Mouse (Mus musculus) stomach, embryonic 14.5 days (tissue): ENCODE measurements at regions not wholly inside any gene's neighbourhood (a gene's known extent, or its start where the extent isn't known, plus 50 kb on each side); places are given as distances from the start of the nearest gene placed in this dataset.

Source experiments
- ATAC-seq: fragments of 200-750 bp; cut with Nextera tagmentation; 2 replicates; pipeline ENCODE4 v1.8.0; 2017; ENCODE audit warnings: low read depth, moderate TSS enrichment; ENCODE audit not compliant: insufficient number of reproducible peaks, insufficient read depth, low FRiP score
- H3K27ac ChIP-seq: fragments of 300-500 bp; sonication (generic); 2 replicates; pipeline ENCODE4 v1.5.1; 2014; ENCODE audit warnings: mild to moderate bottlenecking, low read length, moderate library complexity, mixed read lengths
- H3K27me3 ChIP-seq: fragments of 300-500 bp; sonication (generic); 2 replicates; pipeline ENCODE4 v1.6.1; 2014; ENCODE audit warnings: low read length, control low read depth, mixed read lengths; ENCODE audit not compliant: control insufficient read depth, insufficient read depth
- H3K36me3 ChIP-seq: fragments of 300-500 bp; sonication (generic); 2 replicates; pipeline ENCODE4 v1.6.1; 2014; ENCODE audit warnings: mild to moderate bottlenecking, control low read depth, low read length, moderate library complexity, mixed read lengths; ENCODE audit not compliant: control insufficient read depth, insufficient read depth
- H3K4me1 ChIP-seq: fragments of 300-500 bp; sonication (generic); 2 replicates; pipeline ENCODE4 v1.6.1; 2014; ENCODE audit warnings: low read length, control low read depth, mixed read lengths; ENCODE audit not compliant: control insufficient read depth, insufficient read depth
- H3K4me2 ChIP-seq: fragments of 300-500 bp; sonication (generic); replicated peaks from 2 replicates; pipeline ENCODE4 v1.6.1; 2014; ENCODE audit warnings: low read depth, low read length, control low read depth
- H3K4me3 ChIP-seq: fragments of 300-500 bp; sonication (generic); 2 replicates; pipeline ENCODE4 v1.5.1; 2014; ENCODE audit warnings: low read depth, low read length, control low read depth
- H3K9ac ChIP-seq: fragments of 300-500 bp; sonication (generic); replicated peaks from 2 replicates; pipeline ENCODE4 v1.6.1; 2014; ENCODE audit warnings: low read depth, mild to moderate bottlenecking, control low read depth, low read length, moderate library complexity, mixed read lengths
- H3K9me3 ChIP-seq: fragments of 300-500 bp; sonication (generic); 2 replicates; pipeline ENCODE4 v1.6.1; 2016; ENCODE audit warnings: low read depth, low read length, control low read depth; ENCODE audit not compliant: control insufficient read depth
- WGBS: fragments of 180-500 bp; shearing (Covaris S2); extraction: QIAGEN DNeasy Blood & Tissue Kit; methylation state at CpG from one replicate; pipeline ENCODE4 v1.1.7; 2014; 5-methylcytosine and 5-hydroxymethylcytosine counted together

GRCm38 (mm10) chr15:93656713-93657112 is 61.0 kb upstream of the Prickle1 start:
- ATAC-seq: no peak
- no peak overlapping the region for H3K9ac ChIP-seq
- 47% methylated on average over 6 of the region's 6 CpGs for WGBS

GRCm38 (mm10) chr15:93655743-93656142 is 60.1 kb upstream of the Prickle1 start:
- 86% methylated on average over 6 of the region's 6 CpGs for WGBS
- no peak overlapping the region for H3K4me3 ChIP-seq
- no peaks in the 10 kb centered on the region for H3K36me3 ChIP-seq
- no peaks in the 10 kb centered on the region for H3K9me3 ChIP-seq
- no peak overlapping the region for H3K4me2 ChIP-seq
- no peak overlapping the region for H3K9ac ChIP-seq
- no peak for ATAC-seq
- no peak overlapping the region for H3K27ac ChIP-seq
- H3K4me1 ChIP-seq: 0 out of 2 replicates have a peak, but pooled peaks cover 7% of the 10 kb centered on the region
- H3K27me3 ChIP-seq: no peaks in the 10 kb centered on the region

More at GRCm38 (mm10) chr15:93656713-93657112, 61.0 kb upstream of the Prickle1 start:
- no peaks in the 10 kb centered on the region for H3K36me3 ChIP-seq
- no peak overlapping the region for H3K27ac ChIP-seq
- no peak overlapping the region for H3K4me3 ChIP-seq
- H3K4me1 ChIP-seq: 0 out of 2 replicates have a peak, but pooled peaks cover 7% of the 10 kb centered on the region
- H3K4me2 ChIP-seq: no peak overlapping the region
- no peaks in the 10 kb centered on the region for H3K27me3 ChIP-seq
- no peaks in the 10 kb centered on the region; the same call in 1 of the 2 replicates for H3K9me3 ChIP-seq

DNA sequence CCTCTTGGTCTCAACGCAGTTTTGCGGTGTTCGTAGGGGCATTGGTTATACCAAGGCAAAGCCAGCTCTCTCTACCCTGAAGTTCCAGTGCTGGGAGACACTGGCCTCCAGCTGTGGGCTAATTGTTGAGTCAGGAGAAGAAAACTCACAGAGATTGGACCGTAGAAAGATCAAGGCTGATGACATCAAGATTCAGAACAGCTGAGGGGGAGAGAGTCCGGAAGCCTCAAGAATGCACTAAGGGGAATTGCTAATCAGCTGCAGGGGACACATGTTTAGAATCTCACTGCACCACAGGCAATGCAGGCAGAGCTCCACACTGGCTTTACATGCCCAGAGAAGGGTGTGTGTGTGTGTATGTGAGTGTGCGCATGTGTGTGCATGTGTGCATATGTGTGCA is 59.6 kb upstream of the Prickle1 start:
- no peaks in the 10 kb centered on the region for H3K27me3 ChIP-seq
- no peaks in the 10 kb centered on the region for H3K9me3 ChIP-seq
- H3K4me1 ChIP-seq: 0 out of 2 replicates have a peak, but pooled peaks cover 7% of the 10 kb centered on the region
- H3K4me2 ChIP-seq: no peak overlapping the region
- no peak overlapping the region for H3K9ac ChIP-seq
- H3K4me3 ChIP-seq: no peak overlapping the region
- WGBS: 90% methylated on average over 6 of the region's 6 CpGs
- ATAC-seq: no peak
- H3K27ac ChIP-seq: no peak overlapping the region
- no peaks in the 10 kb centered on the region for H3K36me3 ChIP-seq

- Histone ChIP-seq H3K36me3 (no peaks in the 10 kb centered on the region), H3K27me3 (no peaks in the 10 kb centered on the region), H3K9ac (no peak overlapping the region), H3K4me1 (0 out of 2 replicates have a peak, but pooled peaks cover 7% of the 10 kb centered on the region), H3K9me3 (no peaks in the 10 kb centered on the region), H3K27ac (no peak overlapping the region), H3K4me2 (no peak overlapping the region), H3K4me3 (no peak overlapping the region)
- 94% methylated on average over 1 of the region's 1 CpGs for whole genome bisulfite sequencing
- no peak for ATAC-seq
Observed at GRCm38 (mm10) chr15:93653378-93653777, 57.7 kb upstream of the Prickle1 start.

DNA sequence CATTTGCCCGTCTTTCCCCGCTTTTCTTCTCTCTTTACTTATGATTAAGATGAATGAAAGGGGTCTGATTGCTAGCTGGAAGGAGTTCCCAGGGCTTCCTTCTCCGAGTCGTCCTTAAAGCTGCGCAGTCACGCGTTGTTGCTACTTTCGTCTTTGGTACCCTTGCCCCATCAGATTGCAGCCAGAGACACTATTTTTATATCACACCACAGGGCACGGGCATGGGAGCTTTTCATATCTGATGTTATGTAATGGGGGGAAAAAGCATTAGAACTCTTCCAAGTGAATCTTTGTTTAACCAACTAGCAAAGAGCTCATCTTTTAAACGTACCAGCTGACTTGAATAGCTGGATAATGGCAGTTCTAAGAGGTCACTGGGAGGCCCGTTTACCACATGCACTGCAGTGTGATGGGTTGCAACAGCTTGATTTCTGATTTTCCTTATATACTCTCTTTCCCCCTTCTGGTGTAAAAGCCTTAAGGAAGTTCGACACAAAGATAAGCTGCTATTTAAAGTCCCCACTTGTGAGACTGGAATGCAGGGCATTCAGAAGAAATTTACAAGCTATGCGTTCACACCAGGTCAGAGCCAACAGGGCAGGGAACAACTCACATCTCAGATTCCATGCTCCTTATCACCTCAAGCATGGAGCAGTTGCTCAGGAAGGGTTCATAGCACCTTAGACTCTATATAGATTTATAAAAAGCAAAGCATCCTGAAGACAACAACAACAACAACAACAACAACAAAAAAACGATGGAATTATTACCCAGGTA is 55.5 kb upstream of the Prickle1 start:
- Histone ChIP-seq H3K4me3 (no peak overlapping the region), H3K9me3 (no peaks in the 10 kb centered on the region), H3K36me3 (no peaks in the 10 kb centered on the region), H3K27ac (no peak overlapping the region), H3K27me3 (no peaks in the 10 kb centered on the region), H3K9ac (no peak overlapping the region), H3K4me1 (no peaks in the 10 kb centered on the region), H3K4me2 (no peak overlapping the region)
- ATAC-seq: no peak
- 52% methylated on average over 14 of the region's 14 CpGs for WGBS

DNA sequence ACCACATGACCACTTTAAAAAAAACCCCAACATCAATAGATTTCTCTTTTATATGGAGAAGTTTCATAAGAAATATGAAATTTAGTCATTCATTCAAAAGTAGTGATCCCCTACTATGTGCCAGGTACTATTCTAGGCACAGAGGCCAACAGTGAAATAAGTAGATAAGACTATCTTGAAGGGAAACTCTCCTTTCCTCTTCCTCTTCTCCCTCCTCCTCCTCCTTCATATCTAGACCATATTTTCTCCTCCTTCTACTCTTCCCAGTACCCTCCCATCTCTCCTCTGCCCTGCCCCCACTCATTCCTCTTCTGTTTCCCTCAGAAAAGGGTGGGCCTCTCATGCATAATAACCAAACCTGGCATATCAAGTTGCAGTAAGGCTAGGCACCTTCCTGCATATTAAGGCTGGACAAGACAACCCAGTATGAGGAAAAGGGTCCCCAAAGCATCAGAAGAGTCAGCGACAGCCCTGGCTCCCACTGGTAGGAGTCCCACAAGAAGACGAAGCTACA is 54.4 kb upstream of the Prickle1 start:
- no peak for ATAC-seq
- Histone ChIP-seq H3K9me3 (no peaks in the 10 kb centered on the region), H3K9ac (no peak overlapping the region), H3K36me3 (no peaks in the 10 kb centered on the region), H3K4me3 (no peak overlapping the region), H3K4me1 (no peaks in the 10 kb centered on the region), H3K27me3 (no peaks in the 10 kb centered on the region), H3K4me2 (no peak overlapping the region), H3K27ac (no peak overlapping the region)
- WGBS: 91% methylated on average over 2 of the region's 2 CpGs

DNA sequence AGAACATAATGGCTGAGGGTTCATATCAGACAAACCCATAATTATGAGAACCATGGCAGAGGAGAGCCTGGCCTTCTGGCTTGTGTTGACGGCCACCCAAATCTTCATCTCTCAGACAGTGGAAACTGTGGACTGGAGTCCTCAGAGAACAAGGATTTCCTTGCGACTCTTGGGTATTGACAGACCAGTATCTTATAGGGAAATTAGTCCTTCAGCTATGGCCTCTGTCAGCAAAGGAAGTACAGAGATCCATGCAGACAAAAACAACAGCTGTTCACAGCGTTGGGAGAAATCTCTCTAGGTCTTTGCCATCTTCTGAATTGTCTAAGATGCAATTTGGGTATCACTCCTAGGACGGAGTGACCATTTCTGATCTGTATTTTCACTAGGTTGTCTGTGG is 53.0 kb upstream of the Prickle1 start:
- no peaks in the 10 kb centered on the region for H3K27me3 ChIP-seq
- H3K9me3 ChIP-seq: no peaks in the 10 kb centered on the region
- no peak for ATAC-seq
- no peak overlapping the region for H3K9ac ChIP-seq
- H3K36me3 ChIP-seq: no peaks in the 10 kb centered on the region
- WGBS: 74% methylated on average over 4 of the region's 4 CpGs
- H3K4me1 ChIP-seq: no peaks in the 10 kb centered on the region
- no peak overlapping the region for H3K27ac ChIP-seq
- no peak overlapping the region for H3K4me3 ChIP-seq
- no peak overlapping the region for H3K4me2 ChIP-seq

DNA sequence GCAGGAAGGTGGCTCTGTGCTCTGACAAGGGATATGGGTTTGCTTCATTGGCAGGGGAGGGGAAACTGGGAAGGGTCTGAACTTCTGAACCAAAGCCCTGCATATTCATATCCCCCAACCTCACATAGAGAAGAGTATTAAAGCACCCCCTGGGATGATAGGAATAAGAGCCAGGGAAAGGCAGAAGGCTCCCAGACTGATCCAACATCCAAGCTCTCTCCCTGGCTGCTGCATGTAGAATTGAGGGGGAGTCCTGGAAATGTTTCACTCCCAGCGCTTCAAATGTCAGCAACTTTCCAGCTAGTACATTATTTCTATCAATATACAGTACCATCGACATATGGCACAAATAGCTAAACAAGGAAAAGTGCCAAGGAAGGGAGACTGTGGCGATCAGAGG is 51.1 kb upstream of the Prickle1 start:
- H3K27ac ChIP-seq: no peak overlapping the region
- H3K4me1 ChIP-seq: no peaks in the 10 kb centered on the region
- H3K4me2 ChIP-seq: no peak overlapping the region
- no peaks in the 10 kb centered on the region for H3K9me3 ChIP-seq
- no peak overlapping the region for H3K9ac ChIP-seq
- H3K27me3 ChIP-seq: no peaks in the 10 kb centered on the region
- 75% methylated on average over 3 of the region's 3 CpGs for WGBS
- ATAC-seq: no peak
- H3K4me3 ChIP-seq: no peak overlapping the region
- no peaks in the 10 kb centered on the region for H3K36me3 ChIP-seq
